7 mouse cellular contexts compared by ENCODE assay signal in genomic region chr8:57939177-57939855, GRCm38 (mm10).
DNase-seq lines count a peak whose midpoint lies in the region; ATAC-seq lines count a peak whose summit lies in the region.

No protein-coding gene starts in this region.

- no peaks in the 10 kb centered on the region for H3K9me3 ChIP-seq in forebrain, embryonic 11.5 days (ENCODE audit: control insufficient read depth, low read length)
- H3K9me3 ChIP-seq in hindbrain, embryonic 11.5 days (ENCODE audit: control insufficient read depth, low read length) = no peaks in the 10 kb centered on the region

- no peaks in the 10 kb centered on the region for H3K4me1 ChIP-seq in forebrain, embryonic 11.5 days (replicated peaks; ENCODE audit: control insufficient read depth, insufficient read depth, low read length)
- no peaks in the 10 kb centered on the region for H3K4me1 ChIP-seq in hindbrain, embryonic 11.5 days (replicated peaks; ENCODE audit: control insufficient read depth, insufficient read depth, low read length)

- peak; percentile 44 for ATAC-seq in forebrain, embryonic 11.5 days (replicated peaks; ENCODE audit: low FRiP score)
- ATAC-seq in hindbrain, embryonic 11.5 days (ENCODE audit: low FRiP score) = peak; percentile 51

- peak; percentile 30 for DNase-seq in MEL-GATA-1-ER (ENCODE audit: extremely low read depth, low read depth)
- peak; percentile 51 for DNase-seq in brain, embryonic 18.5 days (ENCODE audit: low read depth, low spot score)
- DNase-seq in forebrain, embryonic 11.5 days (ENCODE audit: low spot score) = peak; percentile 73
- DNase-seq in hindbrain, embryonic 11.5 days (ENCODE audit: low spot score) = peak; percentile 73
- DNase-seq in layer of hippocampus, adult 9-10 months (ENCODE audit: low spot score) = peak; percentile 31
- peak; percentile 4 for DNase-seq in lung, postnatal 25 days (ENCODE audit: low spot score)
- DNase-seq in right cerebral cortex, adult 2 months (ENCODE audit: low spot score in 2 of 2) = peak; percentile 76 to 82

- H3K4me3 ChIP-seq in forebrain, embryonic 11.5 days (ENCODE audit: low read depth, low read length) = no peak overlapping the region
- no peak overlapping the region for H3K4me3 ChIP-seq in hindbrain, embryonic 11.5 days (ENCODE audit: low read depth, low read length)

- no peaks in the 10 kb centered on the region for H3K27me3 ChIP-seq in forebrain, embryonic 11.5 days (ENCODE audit: control insufficient read depth, insufficient read depth, low read length)
- H3K27me3 ChIP-seq in hindbrain, embryonic 11.5 days (ENCODE audit: control insufficient read depth, insufficient read depth, low read length) = no peaks in the 10 kb centered on the region

- H3K36me3 ChIP-seq in forebrain, embryonic 11.5 days (ENCODE audit: control insufficient read depth, insufficient read depth, low read length) = no peaks in the 10 kb centered on the region
- no peaks in the 10 kb centered on the region for H3K36me3 ChIP-seq in hindbrain, embryonic 11.5 days (ENCODE audit: control insufficient read depth, insufficient read depth, low read length)

- H3K9ac ChIP-seq in forebrain, embryonic 11.5 days (ENCODE audit: low read length) = no peak overlapping the region
- H3K9ac ChIP-seq in hindbrain, embryonic 11.5 days (ENCODE audit: low read depth, low read length) = no peak overlapping the region

- no peak overlapping the region for H3K27ac ChIP-seq in forebrain, embryonic 11.5 days (ENCODE audit: low read depth, low read length)
- no peak overlapping the region for H3K27ac ChIP-seq in hindbrain, embryonic 11.5 days (ENCODE audit: low read depth, low read length)

- WGBS in forebrain, embryonic 11.5 days = 27% methylated on average over 8 of the region's 8 CpGs
- 29% methylated on average over 8 of the region's 8 CpGs for WGBS in hindbrain, embryonic 11.5 days

- H3K4me2 ChIP-seq in forebrain, embryonic 11.5 days (ENCODE audit: low read depth, low read length, severe bottlenecking) = no peak overlapping the region
- no peak overlapping the region for H3K4me2 ChIP-seq in hindbrain, embryonic 11.5 days (replicated peaks; ENCODE audit: low read depth, low read length)

Comparison
In these comparisons a context has a peak if more than half of its experiments do, and no peak if none do; other contexts are left out.
1. DNase-seq: peak in every context shown above with its lines; median percentile 79 in right cerebral cortex, adult 2 months; 73 in forebrain, embryonic 11.5 days; 73 in hindbrain, embryonic 11.5 days; 51 in brain, embryonic 18.5 days; 31 in layer of hippocampus, adult 9-10 months; 30 in MEL-GATA-1-ER; 4 in lung, postnatal 25 days.